Mouse (Mus musculus) spleen, adult 2 months (tissue): Measurements from ENCODE around the gene Aspscr1.

ENCODE experiments used
- CTCF ChIP-seq: fragments of 200-500 bp; IDR thresholded peaks from 2 replicates; pipeline ENCODE4 v1.5.1; 2011; ENCODE audit warnings: mild to moderate bottlenecking, inconsistent platforms; ENCODE audit not compliant: insufficient read depth, insufficient read length, insufficient replicate concordance; ENCODE audit errors: extremely low read depth
- POLR2A ChIP-seq: fragments of 200-500 bp; IDR thresholded peaks from 2 replicates; pipeline ENCODE4 v1.6.1; 2011; ENCODE audit warnings: low read depth, low read length, inconsistent platforms

GRCm38 (mm10) chr11:120709551-120709950, 36.8 kb downstream of the Aspscr1 start:
- TF ChIP-seq CTCF = no peak
- TF ChIP-seq POLR2A = no peak
